Mouse (Mus musculus) CH12.LX (cell line): Measurements from ENCODE around the gene Ccdc148. TPM values are rescaled to one million over a fixed set of nuclear protein-coding genes. Genes with fewer than 3 reads are reported as not detected.

ENCODE experiments used
- DNase-seq: peaks from one replicate; pipeline ENCODE4 v3.0.0-alpha.2; 2013; ENCODE audit errors: extremely low read depth
- H3K27ac ChIP-seq: 2 replicates; pipeline ENCODE4 v1.5.1; 2012; ENCODE audit warnings: low read depth, mild to moderate bottlenecking, control low read depth, moderate library complexity; ENCODE audit not compliant: insufficient read depth
- H3K27me3 ChIP-seq: replicated peaks from 2 replicates; pipeline ENCODE3; 2012; ENCODE audit warnings: inconsistent platforms
- H3K36me3 ChIP-seq, 2 experiments: replicated peaks in 1 of 2; 2 replicates each; pipeline versions ENCODE3 to v1.6.1; 2012; ENCODE audit warnings: inconsistent platforms in 1 of 2, low read length in 1 of 2, mild to moderate bottlenecking in 1 of 2, mixed read lengths in 1 of 2, moderate library complexity in 1 of 2; ENCODE audit not compliant: control insufficient read depth in 1 of 2, insufficient read depth in 1 of 2
- H3K4me1 ChIP-seq, 2 experiments: 2 replicates each; pipeline ENCODE4 v1.6.1; 2012; ENCODE audit warnings: inconsistent platforms in 1 of 2, moderate library complexity in 1 of 2; ENCODE audit not compliant: insufficient read depth in 2 of 2, control insufficient read depth in 1 of 2
- H3K4me2 ChIP-seq: 2 replicates; pipeline ENCODE4 v1.6.1; 2012; ENCODE audit warnings: low read depth, mild to moderate bottlenecking, control low read depth; ENCODE audit not compliant: poor library complexity, insufficient read depth, severe bottlenecking
- H3K4me3 ChIP-seq, 3 experiments: fragments of 150-350 bp in 1 of 3; sonication (generic) in 1 of 3; replicated peaks in 1 of 3; 2 replicates each; pipeline versions ENCODE3 to v1.5.1; 2011 to 2012; ENCODE audit warnings: low read depth in 2 of 3, low read length in 2 of 3, mild to moderate bottlenecking in 2 of 3, moderate library complexity in 2 of 3, control low read depth in 1 of 3, improper control_type of control experiment in 1 of 3, inconsistent platforms in 1 of 3, mixed read lengths in 1 of 3; ENCODE audit not compliant: poor library complexity in 1 of 3
- H3K79me2 ChIP-seq: replicated peaks from 2 replicates; pipeline ENCODE4 v1.6.1; 2012; ENCODE audit warnings: mild to moderate bottlenecking, moderate library complexity; ENCODE audit not compliant: control insufficient read depth, poor library complexity, insufficient read depth, severe bottlenecking; ENCODE audit errors: extremely low read depth
- H3K9ac ChIP-seq: 2 replicates; pipeline ENCODE4 v1.6.1; 2012; ENCODE audit warnings: low read depth, mild to moderate bottlenecking, control low read depth, moderate library complexity; ENCODE audit not compliant: insufficient read depth
- H3K9me3 ChIP-seq: replicated peaks from 2 replicates; pipeline ENCODE3; 2012; ENCODE audit warnings: low read length, inconsistent platforms, mixed read lengths
- BHLHE40 ChIP-seq: IDR thresholded peaks from 2 replicates; pipeline ENCODE4 v1.6.1; 2011; ENCODE audit warnings: mild to moderate bottlenecking, low read depth, low read length, improper control_type of control experiment
- CHD1 ChIP-seq: IDR thresholded peaks from 2 replicates; pipeline ENCODE4 v1.6.1; 2012; ENCODE audit warnings: low read depth, low read length, improper control_type of control experiment, inconsistent platforms
- KAT2A ChIP-seq: IDR thresholded peaks from 2 replicates; pipeline ENCODE4 v1.6.1; 2012; ENCODE audit warnings: low read length, improper control_type of control experiment, inconsistent platforms; ENCODE audit not compliant: insufficient replicate concordance
- MAFK ChIP-seq: IDR thresholded peaks from 2 replicates; pipeline ENCODE4 v1.6.1; 2011; ENCODE audit warnings: low read length, improper control_type of control experiment; ENCODE audit not compliant: insufficient replicate concordance
- MAZ ChIP-seq: IDR thresholded peaks from 2 replicates; pipeline ENCODE4 v1.6.1; 2012; ENCODE audit warnings: low read depth, mild to moderate bottlenecking, inconsistent platforms, low read length, improper control_type of control experiment, moderate library complexity
- MEF2A ChIP-seq: IDR thresholded peaks from 2 replicates; pipeline ENCODE4 v1.6.1; 2014; ENCODE audit warnings: low read depth, mild to moderate bottlenecking, inconsistent platforms, low read length, improper control_type of control experiment, borderline replicate concordance
- MYC ChIP-seq: IDR thresholded peaks from 2 replicates; pipeline ENCODE4 v1.6.1; 2011; ENCODE audit warnings: low read depth, mild to moderate bottlenecking, improper control_type of control experiment, low read length
- NELFE ChIP-seq: IDR thresholded peaks from 2 replicates; pipeline ENCODE4 v1.6.1; 2011; ENCODE audit warnings: low read depth, low read length, improper control_type of control experiment
- NRF1 ChIP-seq: IDR thresholded peaks from 2 replicates; pipeline ENCODE4 v1.6.1; 2014; ENCODE audit warnings: low read depth, mild to moderate bottlenecking, inconsistent platforms, low read length, improper control_type of control experiment, moderate library complexity
- PAX5 ChIP-seq: IDR thresholded peaks from 2 replicates; pipeline ENCODE4 v1.6.1; 2012; ENCODE audit warnings: low read length, inconsistent platforms, mixed read lengths
- POLR2AphosphoS2 ChIP-seq: IDR thresholded peaks from 2 replicates; pipeline ENCODE4 v1.6.1; 2011; ENCODE audit warnings: low read depth, low read length, improper control_type of control experiment
- RAD21 ChIP-seq: IDR thresholded peaks from 2 replicates; pipeline ENCODE4 v1.6.1; 2011; ENCODE audit warnings: low read depth, mild to moderate bottlenecking, low read length, improper control_type of control experiment, moderate library complexity
- RCOR1 ChIP-seq: conservative IDR thresholded peaks from 2 replicates; pipeline ENCODE4 v1.6.1; 2012; ENCODE audit warnings: low read depth, mild to moderate bottlenecking, inconsistent platforms, low read length, improper control_type of control experiment
- SIN3A ChIP-seq: IDR thresholded peaks from 2 replicates; pipeline ENCODE4 v1.6.1; 2012; ENCODE audit warnings: low read length, improper control_type of control experiment, inconsistent platforms
- SMC3 ChIP-seq: IDR thresholded peaks from 2 replicates; pipeline ENCODE4 v1.6.1; 2011; ENCODE audit warnings: low read depth, low read length, improper control_type of control experiment
- TBP ChIP-seq: conservative IDR thresholded peaks from 2 replicates; pipeline ENCODE4 v1.6.1; 2011; ENCODE audit warnings: low read depth, low read length, improper control_type of control experiment
- TCF12 ChIP-seq: IDR thresholded peaks from 2 replicates; pipeline ENCODE4 v1.6.1; 2014; ENCODE audit warnings: low read depth, mild to moderate bottlenecking, inconsistent platforms, low read length, improper control_type of control experiment
- USF1 ChIP-seq: IDR thresholded peaks from 2 replicates; pipeline ENCODE4 v1.6.1; 2014; ENCODE audit warnings: low read depth, mild to moderate bottlenecking, inconsistent platforms, low read length, improper control_type of control experiment
- ZKSCAN1 ChIP-seq: IDR thresholded peaks from 2 replicates; pipeline ENCODE4 v1.6.1; 2012; ENCODE audit warnings: low read depth, inconsistent platforms, low read length, improper control_type of control experiment, borderline replicate concordance
- ZMIZ1 ChIP-seq: IDR thresholded peaks from 2 replicates; pipeline ENCODE4 v1.6.1; 2012; ENCODE audit warnings: low read depth, mild to moderate bottlenecking, inconsistent platforms, low read length, improper control_type of control experiment
- ZNF384 ChIP-seq: IDR thresholded peaks from 2 replicates; pipeline ENCODE4 v1.6.1; 2012; ENCODE audit warnings: low read depth, low read length, improper control_type of control experiment, inconsistent platforms
- dilution Hi-C: fragments of 300-500 bp; cut with MboI; formaldehyde crosslinking; loops from 2 replicates; pipeline ENCODE4 v1.14.3; 2020; ENCODE audit warnings: low sequenced_read_pairs; ENCODE audit not compliant: extremely low pct_unique_long_range_greater_than_20kb, extremely low pct_ligation_motif_present
- in situ Hi-C: fragments of 300-500 bp; cut with MboI; formaldehyde crosslinking; loops from 3 replicates; pipeline ENCODE4 v1.14.3; 2019; ENCODE audit warnings: low sequenced_read_pairs, low pct_ligation_motif_present, low pct_unique_long_range_greater_than_20kb, mixed read lengths
- polyA plus RNA-seq: library from polyadenylated mRNA; unstranded; fragments of >175 nt; gene quantifications from 2 replicates; pipeline ENCODE4 v1.2.1, GENCODE M21; 2012; ENCODE audit warnings: low read depth; ENCODE audit not compliant: insufficient read length
- total RNA-seq, 2 experiments: library from RNA; depleted of rRNA; stranded (reverse); fragments of 300-350 nt in 1 of 2; fragments of >200 nt in 1 of 2; gene quantifications; 2 replicates each; pipeline ENCODE4 v1.2.3; 2012 to 2014

The Ccdc148 gene
- total and polyA plus RNA-seq, 3 experiments, result not detected

DNA sequence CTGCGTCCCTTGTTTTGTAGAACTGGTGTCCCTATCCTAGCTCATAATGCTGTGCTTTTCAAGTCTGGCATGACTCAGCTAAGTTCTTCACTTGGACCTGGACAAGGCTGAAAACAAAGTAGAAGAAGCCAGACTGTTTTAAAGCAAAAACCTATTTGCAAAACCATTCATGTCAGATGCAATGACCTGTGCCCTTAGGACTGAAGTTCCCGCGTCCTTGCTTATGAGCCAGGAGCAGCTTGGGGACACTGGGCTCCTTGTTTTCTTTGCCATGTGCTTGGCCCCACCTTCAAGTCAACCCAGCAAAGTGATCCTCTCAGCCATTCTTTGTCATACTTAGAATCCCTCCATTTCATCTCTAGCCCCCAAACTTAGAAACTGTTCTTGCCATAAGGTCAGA lies 125.3 kb downstream of the Ccdc148 start:
- H3K36me3 ChIP-seq, result no peaks in the 10 kb centered on the region
- H3K79me2 ChIP-seq, result no peaks in the 10 kb centered on the region
- H3K27ac ChIP-seq, result no peak overlapping the region
- no peak overlapping the region for H3K4me2 ChIP-seq
- no peaks in the 10 kb centered on the region for H3K27me3 ChIP-seq
- dilution Hi-C loops (no loop called here), in situ Hi-C loops (no loop called here)
- H3K9ac ChIP-seq, result no peak overlapping the region
- peaks cover 64% of the 10 kb centered on the region for H3K9me3 ChIP-seq
- no peak for DNase-seq
- TF ChIP-seq POLR2AphosphoS2, result no peak
- TF ChIP-seq ZMIZ1, result no peak
- TF ChIP-seq NELFE, result no peak
- TF ChIP-seq PAX5, result no peak
- no peak for TF ChIP-seq CHD1
- no peak for TF ChIP-seq USF1
- TF ChIP-seq MYC, result no peak
- TF ChIP-seq MAZ, result no peak
- TF ChIP-seq NRF1, result no peak
- H3K4me1 ChIP-seq, result no peaks in the 10 kb centered on the region
- no peak overlapping the region for H3K4me3 ChIP-seq

GRCm38 (mm10) chr2:59034281-59034680 lies 126.2 kb downstream of the Ccdc148 start:
- H3K36me3 ChIP-seq, result no peaks in the 10 kb centered on the region
- in situ Hi-C loops, result no loop called here
- no peak overlapping the region for H3K9ac ChIP-seq
- no peak for DNase-seq
- no peaks in the 10 kb centered on the region for H3K4me1 ChIP-seq
- no peaks in the 10 kb centered on the region for H3K27me3 ChIP-seq
- no peak overlapping the region for H3K4me2 ChIP-seq
- no peak for TF ChIP-seq MAFK
- no peak for TF ChIP-seq SIN3A
- no peak for TF ChIP-seq ZMIZ1
- no peak for TF ChIP-seq SMC3
- TF ChIP-seq TCF12, result no peak
- no peak for TF ChIP-seq ZKSCAN1
- no peak for TF ChIP-seq TBP
- no peak for TF ChIP-seq MYC
- no peak for TF ChIP-seq MEF2A
- TF ChIP-seq MAZ, result no peak
- TF ChIP-seq RCOR1, result no peak
- no peak for TF ChIP-seq ZNF384
- no peak for TF ChIP-seq RAD21
- no peak for TF ChIP-seq KAT2A
- no peak for TF ChIP-seq CHD1
- TF ChIP-seq BHLHE40, result no peak
- TF ChIP-seq, all 38 proteins: peak for 0
- no peak overlapping the region for H3K4me3 ChIP-seq
- dilution Hi-C loops, result no loop called here
- H3K79me2 ChIP-seq, result no peaks in the 10 kb centered on the region
- peaks cover 64% of the 10 kb centered on the region for H3K9me3 ChIP-seq
- H3K27ac ChIP-seq, result no peak overlapping the region
